Mouse (Mus musculus) intestine, embryonic 14.5 days (tissue): ENCODE data around the gene Usp49. TPM values are rescaled to one million over a fixed set of nuclear protein-coding genes. Genes with fewer than 3 reads are reported as not detected.
"Not testable (repeated sequence)": the region's sequence is repeated elsewhere in the genome, so short reads cannot be mapped to it uniquely, and the experiment has no call there.

Experiments
- ATAC-seq: fragments of 200-750 bp; cut with Nextera tagmentation; replicated peaks from 2 replicates; pipeline ENCODE4 v1.8.0; 2017; ENCODE audit warnings: low read depth, moderate number of reproducible peaks, moderate TSS enrichment, moderate library complexity; ENCODE audit not compliant: low FRiP score, low TSS enrichment
- DNase-seq: peaks from one replicate; pipeline ENCODE4 v3.0.0-alpha.2; 2018; ENCODE audit warnings: low spot score
- H3K27ac ChIP-seq: fragments of 300-500 bp; sonication (generic); 2 replicates; pipeline ENCODE4 v1.5.1; 2014; ENCODE audit warnings: low read depth, mild to moderate bottlenecking, control low read depth
- H3K27me3 ChIP-seq: fragments of 300-500 bp; sonication (generic); replicated peaks from 2 replicates; pipeline ENCODE4 v1.6.1; 2014; ENCODE audit warnings: low read length, control low read depth; ENCODE audit not compliant: control insufficient read depth, insufficient read depth
- H3K36me3 ChIP-seq: fragments of 300-500 bp; sonication (generic); 2 replicates; pipeline ENCODE4 v1.6.1; 2014; ENCODE audit warnings: low read length, control low read depth; ENCODE audit not compliant: control insufficient read depth, insufficient read depth
- H3K4me1 ChIP-seq: fragments of 300-500 bp; sonication (generic); replicated peaks from 2 replicates; pipeline ENCODE4 v1.6.1; 2014; ENCODE audit warnings: low read length, control low read depth, mixed read lengths; ENCODE audit not compliant: control insufficient read depth, insufficient read depth
- H3K4me2 ChIP-seq: fragments of 300-500 bp; sonication (generic); 2 replicates; pipeline ENCODE4 v1.6.1; 2014; ENCODE audit warnings: low read length
- H3K4me3 ChIP-seq: fragments of 300-500 bp; sonication (generic); 2 replicates; pipeline ENCODE4 v1.5.1; 2014; ENCODE audit warnings: low read depth, low read length, control low read depth, mixed read lengths
- H3K9ac ChIP-seq: fragments of 300-500 bp; sonication (generic); 2 replicates; pipeline ENCODE4 v1.6.1; 2014; ENCODE audit warnings: mild to moderate bottlenecking, low read length
- H3K9me3 ChIP-seq: fragments of 300-500 bp; sonication (generic); 2 replicates; pipeline ENCODE4 v1.6.1; 2016; ENCODE audit warnings: low read length, control low read depth; ENCODE audit not compliant: control insufficient read depth
- WGBS: fragments of 180-500 bp; shearing (Covaris S2); extraction: QIAGEN DNeasy Blood & Tissue Kit; methylation state at CpG from one replicate; pipeline ENCODE4 v1.1.7; 2014; 5-methylcytosine and 5-hydroxymethylcytosine counted together
- polyA plus RNA-seq: library from polyadenylated mRNA; unstranded; fragments of >200 nt; fragmentation: Nextera tagmentation; extraction: Ambion mirVana; gene quantifications from 2 replicates; pipeline ENCODE4 v1.2.1, GENCODE M21; 2014

The Usp49 gene
- polyA plus RNA-seq, 1 experiment from 2014 or later, result 6.5 TPM

DNA sequence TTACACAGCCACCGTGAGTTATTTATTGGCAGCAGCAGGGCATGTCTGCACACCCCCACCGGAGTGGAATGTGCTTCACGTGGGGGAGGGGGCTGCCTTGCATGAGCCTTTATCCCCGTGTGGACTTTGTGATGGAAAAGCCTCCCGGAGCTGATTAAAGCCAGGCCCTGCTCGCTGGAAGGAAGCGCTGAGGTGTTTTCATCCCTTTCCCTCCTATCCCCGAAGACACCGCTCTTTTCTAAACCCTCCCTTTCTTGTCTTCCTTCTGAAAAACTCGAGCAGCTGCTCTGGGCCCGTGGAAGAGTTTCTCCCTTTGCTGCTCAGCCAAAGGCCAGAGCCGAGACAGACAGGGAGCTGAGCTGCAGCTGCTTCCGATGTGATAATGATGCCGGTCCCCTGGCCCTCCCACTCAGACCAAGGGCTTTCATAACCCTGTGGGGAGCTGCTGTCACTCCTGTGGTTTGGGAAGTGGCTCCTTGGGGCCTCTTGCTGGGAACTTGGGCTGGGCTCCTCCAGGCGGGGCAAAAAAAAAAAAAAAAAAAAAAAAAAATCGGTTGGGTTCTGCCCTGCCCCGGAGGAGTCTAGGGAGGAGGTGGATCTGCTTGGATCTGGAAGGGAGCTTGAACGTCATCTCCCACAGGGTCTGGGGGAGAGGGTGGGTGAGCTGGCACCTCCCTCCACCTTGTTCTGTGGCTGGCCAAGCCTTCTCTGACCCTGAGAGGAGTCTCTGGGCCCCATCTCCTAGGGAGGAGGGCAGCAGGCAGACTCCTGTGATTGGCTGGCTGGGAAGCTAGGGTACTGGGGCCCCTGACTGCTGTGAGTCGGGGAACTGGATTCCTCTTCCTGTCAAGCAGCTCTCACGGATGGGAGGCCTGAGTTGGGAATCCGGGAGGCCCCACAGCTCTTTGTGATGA lies 35.0 kb upstream of the Usp49 start:
- 1% methylated on average over 21 of the region's 21 CpGs for WGBS
- Histone ChIP-seq H3K36me3 (peaks cover 39% of the 10 kb centered on the region), H3K27me3 (no peaks in the 10 kb centered on the region), H3K9ac (peak overlapping the region; percentile 88), H3K4me3 (peak overlapping the region; percentile 73), H3K9me3 (no peaks in the 10 kb centered on the region), H3K4me2 (peak overlapping the region; percentile 97), H3K27ac (peak overlapping the region; percentile 98), H3K4me1 (peaks cover 30% of the 10 kb centered on the region)
- peak; percentile 87 for DNase-seq
- ATAC-seq, result peak; percentile 76

DNA sequence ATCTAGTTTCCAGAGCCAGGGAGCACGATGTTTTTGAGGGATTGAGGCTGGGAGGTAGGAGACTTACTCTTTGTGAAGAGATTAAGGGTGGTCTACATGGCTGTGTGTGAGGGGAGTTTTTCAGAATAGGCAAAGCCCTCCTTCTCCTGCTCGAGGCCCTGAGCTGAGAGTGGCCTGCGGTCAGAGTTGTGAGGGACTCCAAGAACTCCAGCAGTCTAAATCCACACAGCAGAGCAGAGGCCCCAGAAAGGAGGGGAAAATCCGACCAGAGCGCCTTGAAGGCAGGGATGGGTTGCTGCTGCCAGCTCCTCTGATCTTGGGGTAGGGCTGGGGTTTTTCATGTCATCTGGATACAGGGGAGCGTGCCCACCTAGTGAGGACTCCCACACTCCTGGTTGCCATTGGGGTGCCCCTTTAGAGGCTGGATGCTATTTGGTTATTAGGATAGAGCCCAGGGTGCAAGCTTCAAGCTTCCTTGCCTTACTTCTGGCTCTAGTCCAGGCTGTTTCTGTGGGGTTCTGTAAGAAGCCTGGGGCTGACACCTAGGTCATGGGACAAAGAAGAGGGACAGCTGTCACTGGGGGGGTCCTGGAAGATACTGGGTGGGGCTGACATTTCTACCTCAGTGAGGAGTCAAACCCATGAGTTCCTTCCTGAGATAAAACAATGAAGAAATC lies 34.2 kb upstream of the Usp49 start:
- H3K9ac ChIP-seq, result peak overlapping the region; percentile 88
- peak overlapping the region; percentile 98 for H3K27ac ChIP-seq
- peak overlapping the region; percentile 73 for H3K4me3 ChIP-seq
- no peak; the same call in 1 of the 2 replicates for ATAC-seq
- H3K27me3 ChIP-seq, result no peaks in the 10 kb centered on the region
- WGBS, result 19% methylated on average over 6 of the region's 6 CpGs
- peaks cover 46% of the 10 kb centered on the region for H3K36me3 ChIP-seq
- DNase-seq, result no peak
- H3K4me1 ChIP-seq, result peaks cover 30% of the 10 kb centered on the region
- H3K4me2 ChIP-seq, result peak overlapping the region; percentile 97
- H3K9me3 ChIP-seq, result no peaks in the 10 kb centered on the region

DNA sequence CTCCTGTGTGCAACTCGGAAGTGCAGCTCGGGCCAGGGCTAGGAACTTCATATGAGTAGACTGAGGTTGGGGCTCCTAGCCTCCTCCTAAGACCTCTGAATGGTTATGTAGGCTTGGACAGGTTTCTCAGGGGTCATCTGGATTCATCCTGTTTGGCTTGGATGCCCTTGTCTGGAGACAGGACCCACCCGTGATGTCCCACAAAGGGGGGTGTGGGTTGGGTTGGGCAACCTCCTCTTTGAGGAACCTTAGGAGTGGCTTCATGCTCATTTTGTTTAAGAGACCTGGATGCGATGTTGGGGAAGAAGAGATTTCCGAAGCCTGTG lies 33.7 kb upstream of the Usp49 start:
- WGBS, result 52% methylated on average over 5 of the region's 5 CpGs

DNA sequence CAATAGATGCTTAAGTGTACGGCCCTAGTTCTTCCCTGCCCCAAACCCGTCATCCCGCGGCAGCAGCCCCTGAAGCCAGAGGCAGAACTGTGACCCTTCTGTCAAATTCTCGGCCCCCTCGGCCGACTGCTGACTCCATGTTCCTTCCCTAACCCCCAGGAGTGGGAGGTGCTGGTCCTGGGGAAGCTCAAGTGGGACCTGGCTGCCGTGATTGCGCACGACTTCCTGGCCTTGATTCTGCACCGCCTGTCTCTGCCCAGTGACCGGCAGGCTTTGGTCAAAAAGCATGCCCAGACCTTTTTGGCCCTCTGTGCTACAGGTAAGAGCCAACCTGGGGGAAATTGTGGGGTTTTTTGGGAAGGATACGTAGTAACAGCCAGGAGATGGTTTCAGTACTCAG lies 33.2 kb upstream of the Usp49 start:
- DNase-seq, result no peak
- Histone ChIP-seq H3K9ac (peak overlapping the region; percentile 88), H3K4me1 (peaks cover 30% of the 10 kb centered on the region), H3K9me3 (no peaks in the 10 kb centered on the region), H3K27me3 (no peaks in the 10 kb centered on the region), H3K4me3 (peak overlapping the region; percentile 73), H3K27ac (peak overlapping the region; percentile 98), H3K4me2 (peak overlapping the region; percentile 97), H3K36me3 (peaks cover 56% of the 10 kb centered on the region)
- no peak for ATAC-seq
- 37% methylated on average over 13 of the region's 13 CpGs for WGBS

More for the DNA sequence above, 33.7 kb upstream of the Usp49 start:
- ATAC-seq, result no peak
- peak overlapping the region; percentile 97 for H3K4me2 ChIP-seq
- peaks cover 51% of the 10 kb centered on the region for H3K36me3 ChIP-seq
- no peaks in the 10 kb centered on the region for H3K9me3 ChIP-seq
- DNase-seq, result no peak
- peak overlapping the region; percentile 98 for H3K27ac ChIP-seq
- peak overlapping the region; percentile 73 for H3K4me3 ChIP-seq
- peak overlapping the region; percentile 88 for H3K9ac ChIP-seq
- peaks cover 30% of the 10 kb centered on the region for H3K4me1 ChIP-seq
- H3K27me3 ChIP-seq, result no peaks in the 10 kb centered on the region

DNA sequence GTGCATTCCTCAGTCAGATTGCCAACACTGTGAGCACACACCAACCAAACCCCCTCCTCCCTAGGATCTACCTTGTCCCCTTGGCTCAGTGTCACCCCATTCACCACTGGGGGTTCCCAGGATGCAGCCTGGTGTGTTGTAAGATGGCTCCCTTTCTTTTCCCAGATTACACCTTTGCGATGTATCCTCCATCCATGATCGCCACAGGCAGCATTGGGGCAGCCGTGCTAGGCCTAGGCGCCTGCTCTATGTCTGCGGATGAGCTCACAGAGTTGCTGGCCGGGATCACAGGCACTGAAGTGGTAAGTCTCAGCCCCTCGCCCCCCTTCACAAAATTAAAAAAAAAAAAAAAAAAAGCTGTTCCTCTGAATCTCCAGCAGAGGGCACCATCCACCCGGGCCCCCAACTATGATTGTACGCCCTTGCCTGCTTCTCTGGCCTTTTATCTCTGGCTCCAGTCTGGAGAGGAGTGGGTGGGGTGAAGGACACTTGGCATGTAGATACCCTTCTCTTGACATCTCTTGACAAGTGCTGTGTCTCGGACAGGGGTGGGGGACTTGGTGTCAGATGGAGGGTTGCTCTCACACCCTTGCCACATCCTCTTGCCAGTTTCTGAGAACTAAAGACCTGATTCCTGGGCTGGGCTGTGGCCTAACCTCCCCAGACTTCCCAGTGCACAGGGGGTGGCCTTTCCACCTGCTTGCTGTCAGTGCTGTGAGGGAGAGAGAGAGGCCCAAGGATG lies 32.5 kb upstream of the Usp49 start:
- Histone ChIP-seq H3K36me3 (peaks cover 63% of the 10 kb centered on the region), H3K9ac (0 out of 2 replicates have a peak overlapping the region, but pooled peaks have one; percentile 88), H3K4me2 (peak overlapping the region; percentile 97), H3K27me3 (no peaks in the 10 kb centered on the region), H3K4me1 (peaks cover 24% of the 10 kb centered on the region), H3K4me3 (peak overlapping the region; percentile 73; the same call in 1 of the 2 replicates), H3K9me3 (no peaks in the 10 kb centered on the region), H3K27ac (peak overlapping the region; percentile 98; the same call in 1 of the 2 replicates)
- peak; percentile 75 for DNase-seq
- no peak for ATAC-seq
- WGBS, result 17% methylated on average over 10 of the region's 10 CpGs

DNA sequence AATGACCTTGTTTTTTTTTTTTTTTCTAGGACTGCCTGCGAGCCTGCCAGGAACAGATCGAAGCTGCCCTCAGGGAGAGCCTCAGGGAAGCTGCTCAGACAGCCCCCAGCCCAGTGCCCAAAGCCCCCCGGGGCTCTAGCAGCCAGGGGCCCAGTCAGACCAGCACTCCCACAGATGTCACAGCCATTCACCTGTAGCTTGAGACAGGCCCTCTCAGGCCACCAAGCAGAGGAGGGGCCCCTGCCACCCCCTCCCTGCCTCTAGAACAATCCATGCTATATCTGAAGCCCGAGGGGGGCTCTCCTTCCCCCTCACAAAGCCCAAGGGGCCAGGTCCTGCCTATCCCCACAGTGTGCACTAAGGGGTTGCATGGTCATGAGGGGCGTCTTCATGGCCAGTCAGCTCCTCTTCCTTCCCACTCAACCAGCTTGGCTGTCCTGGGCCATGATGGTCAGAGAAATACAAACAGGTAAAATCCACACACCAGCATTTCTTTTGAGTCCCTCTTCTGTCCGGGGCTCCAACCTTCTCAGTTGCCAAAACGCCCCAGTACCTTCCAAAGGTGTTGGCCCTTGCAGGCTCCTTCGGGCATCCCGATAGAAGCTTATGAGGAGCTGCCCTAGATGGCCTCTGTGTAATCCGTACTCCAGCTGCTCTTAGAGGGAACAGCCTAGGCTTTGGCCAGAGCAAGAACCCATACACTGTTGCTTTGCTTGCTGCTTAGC lies 31.7 kb upstream of the Usp49 start:
- not testable (repeated sequence) for H3K4me3 ChIP-seq, DNase-seq, ATAC-seq, H3K4me2 ChIP-seq, H3K27me3 ChIP-seq, H3K27ac ChIP-seq, H3K9me3 ChIP-seq, H3K9ac ChIP-seq
- Histone ChIP-seq H3K4me1 (peaks cover 24% of the 10 kb centered on the region), H3K36me3 (peaks cover 65% of the 10 kb centered on the region)
- 79% methylated on average over 10 of the region's 10 CpGs for WGBS

DNA sequence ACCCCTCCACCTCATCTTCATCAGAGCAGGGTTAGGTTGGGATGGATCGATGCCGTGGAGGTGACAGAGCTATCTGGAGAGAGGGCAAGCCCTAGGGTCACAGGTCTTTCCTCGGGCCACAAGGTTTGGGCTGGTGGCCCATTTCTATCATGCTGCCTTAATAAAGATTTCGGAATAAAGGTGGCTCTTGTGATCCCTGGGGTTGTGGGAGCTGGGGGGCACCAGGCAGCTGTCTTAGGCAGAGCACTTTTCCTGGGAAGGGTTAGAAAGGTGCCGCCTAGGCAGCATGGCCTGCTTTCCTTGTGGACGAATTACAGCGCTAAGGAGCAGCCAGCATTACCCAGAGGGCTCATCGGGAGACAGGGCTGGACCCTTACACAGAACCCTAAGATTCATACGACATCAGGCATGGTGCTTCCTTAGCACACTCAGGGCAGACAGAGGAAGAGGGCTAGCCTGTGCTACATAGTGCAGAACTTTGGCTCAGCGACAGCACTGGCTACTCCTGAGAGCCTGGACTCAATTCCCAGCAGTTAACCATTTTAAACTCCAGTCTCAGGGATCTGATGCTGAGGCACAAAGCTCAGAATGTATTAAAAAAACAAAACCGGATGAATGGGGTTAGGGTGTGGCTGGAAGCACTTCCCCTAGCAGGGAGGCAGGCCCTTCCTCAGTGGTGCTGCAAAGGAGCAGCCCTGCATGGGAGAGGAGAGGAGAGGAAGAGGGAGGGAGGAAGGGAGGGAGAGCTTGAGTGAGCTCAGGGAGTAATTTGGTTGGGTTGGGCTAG lies 30.8 kb upstream of the Usp49 start:
- ATAC-seq (no peak), DNase-seq (peak; percentile 58)
- Histone ChIP-seq H3K36me3 (peaks cover 74% of the 10 kb centered on the region), H3K27me3 (no peaks in the 10 kb centered on the region), H3K4me1 (peaks cover 24% of the 10 kb centered on the region), H3K4me2 (no peak overlapping the region), H3K27ac (no peak overlapping the region), H3K9ac (no peak overlapping the region), H3K4me3 (no peak overlapping the region), H3K9me3 (no peaks in the 10 kb centered on the region)
- 80% methylated on average over 11 of the region's 11 CpGs for WGBS
